Mouse (Mus musculus) embryonic facial prominence, embryonic 12.5 days (tissue): ENCODE data around the gene Kctd21. TPM values are rescaled to one million over a fixed set of nuclear protein-coding genes. Genes with fewer than 3 reads are reported as not detected.
A peak's percentile ranks its signal among the peaks of the same experiment; 100 is the strongest.

ENCODE experiments used
- ATAC-seq: fragments of 200-750 bp; cut with Nextera tagmentation; 2 replicates; pipeline ENCODE4 v1.8.0; 2017; ENCODE audit not compliant: insufficient number of reproducible peaks, insufficient read depth, low FRiP score, low TSS enrichment
- H3K27ac ChIP-seq: fragments of 300-500 bp; sonication (generic); 2 replicates; pipeline ENCODE4 v1.5.1; 2016; ENCODE audit warnings: mild to moderate bottlenecking
- H3K27me3 ChIP-seq: fragments of 300-500 bp; sonication (generic); 2 replicates; pipeline ENCODE4 v1.6.1; 2016; ENCODE audit warnings: mild to moderate bottlenecking, moderate library complexity
- H3K36me3 ChIP-seq: fragments of 300-500 bp; sonication (generic); 2 replicates; pipeline ENCODE4 v1.6.1; 2016; ENCODE audit warnings: mild to moderate bottlenecking
- H3K4me1 ChIP-seq: fragments of 300-500 bp; sonication (generic); 2 replicates; pipeline ENCODE4 v1.6.1; 2016
- H3K4me2 ChIP-seq: fragments of 300-500 bp; sonication (generic); replicated peaks from 2 replicates; pipeline ENCODE4 v1.6.1; 2016; ENCODE audit warnings: mild to moderate bottlenecking, moderate library complexity
- H3K4me3 ChIP-seq: fragments of 300-500 bp; sonication (generic); 2 replicates; pipeline ENCODE4 v1.5.1; 2016; ENCODE audit warnings: mild to moderate bottlenecking
- H3K9ac ChIP-seq: fragments of 300-500 bp; sonication (generic); 2 replicates; pipeline ENCODE4 v1.6.1; 2016; ENCODE audit warnings: mild to moderate bottlenecking, moderate library complexity
- H3K9me3 ChIP-seq: fragments of 300-500 bp; sonication (generic); 2 replicates; pipeline ENCODE4 v1.6.1; 2016; ENCODE audit warnings: mild to moderate bottlenecking, moderate library complexity
- WGBS: fragments of 180-500 bp; shearing (Covaris S2); methylation state at CpG from one replicate; pipeline ENCODE4 v1.1.7; 2016; 5-methylcytosine and 5-hydroxymethylcytosine counted together
- polyA plus RNA-seq: library from polyadenylated mRNA; unstranded; fragments of >200 nt; fragmentation: Nextera tagmentation; extraction: Ambion mirVana; gene quantifications from 2 replicates; pipeline ENCODE4 v1.2.1, GENCODE M21; 2016

Kctd21 gene
- polyA plus RNA-seq, 1 experiment from 2014 or later, result 4.0 TPM

DNA sequence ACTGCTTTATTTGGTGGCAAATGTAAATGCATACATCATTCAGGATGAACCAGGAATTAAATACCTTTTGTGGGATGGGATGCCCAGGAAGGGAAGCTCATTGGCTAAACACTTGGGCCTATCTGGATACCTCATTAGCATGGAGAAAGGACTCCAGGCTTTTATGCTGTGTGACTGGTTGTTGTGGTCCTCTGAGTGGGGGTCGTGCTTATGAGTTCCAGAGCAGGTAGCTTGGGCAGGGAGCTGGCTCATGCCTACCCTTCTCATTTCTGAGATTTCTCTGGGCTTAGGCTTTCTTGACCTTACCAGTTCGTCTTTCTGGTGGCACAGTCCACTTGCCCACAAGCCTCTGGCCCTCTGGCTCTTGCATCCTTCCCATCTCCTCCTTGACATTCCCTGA is 62.2 kb downstream of the Kctd21 start:
- 0 out of 2 replicates have a peak overlapping the region, but pooled peaks have one; percentile 16 for H3K9ac ChIP-seq
- no peaks in the 10 kb centered on the region for H3K27me3 ChIP-seq
- no peak overlapping the region for H3K4me2 ChIP-seq
- H3K9me3 ChIP-seq, result no peaks in the 10 kb centered on the region
- 94% methylated on average over 2 of the region's 2 CpGs for WGBS
- H3K4me1 ChIP-seq, result no peaks in the 10 kb centered on the region
- no peak overlapping the region for H3K27ac ChIP-seq
- peaks cover 32% of the 10 kb centered on the region for H3K36me3 ChIP-seq
- ATAC-seq, result no peak
- no peak overlapping the region for H3K4me3 ChIP-seq

DNA sequence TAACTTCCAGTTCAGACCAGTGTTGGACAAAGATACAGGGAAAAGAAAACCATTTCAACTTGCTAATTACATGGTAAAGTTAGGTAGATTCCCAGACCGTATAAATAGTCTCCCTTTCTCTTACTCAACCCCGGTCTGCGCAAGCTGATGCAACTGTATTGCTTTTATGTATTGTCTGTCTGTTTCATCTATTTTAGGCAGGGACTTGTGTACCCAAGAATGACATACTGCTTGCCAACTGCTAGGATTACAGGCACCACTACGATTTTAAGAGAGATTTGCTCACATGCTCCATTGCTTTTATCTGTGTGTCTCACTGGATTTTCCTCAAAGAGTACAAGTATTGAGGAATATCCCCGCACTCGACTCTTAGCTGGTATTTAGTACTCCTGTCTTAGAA is 66.8 kb downstream of the Kctd21 start:
- ATAC-seq, result no peak
- no peak overlapping the region for H3K4me3 ChIP-seq
- no peak overlapping the region for H3K27ac ChIP-seq
- 92% methylated on average over 6 of the region's 6 CpGs for WGBS
- no peaks in the 10 kb centered on the region for H3K27me3 ChIP-seq
- no peak overlapping the region for H3K4me2 ChIP-seq
- H3K4me1 ChIP-seq, result peaks cover 11% of the 10 kb centered on the region
- no peaks in the 10 kb centered on the region; the same call in 1 of the 2 replicates for H3K36me3 ChIP-seq
- peaks cover 4% of the 10 kb centered on the region; the same call in 1 of the 2 replicates for H3K9me3 ChIP-seq
- no peak overlapping the region for H3K9ac ChIP-seq

Other genes starting within 250 kb of the Kctd21 start
- gene Usp35, start 307 bp upstream of the Kctd21 start, polyA plus RNA-seq, result 3.0 and 4.6 TPM in 2 replicates
- 36.9 and 40.6 TPM in 2 replicates for gene Alg8, start 39.3 kb downstream of the Kctd21 start, polyA plus RNA-seq
- gene Ndufc2, start 67.7 kb downstream of the Kctd21 start, polyA plus RNA-seq, result 350 and 352 TPM in 2 replicates
- gene Thrsp, start 85.4 kb downstream of the Kctd21 start, polyA plus RNA-seq, result 0.28 and 0.49 TPM in 2 replicates
- 1.9 and 2.2 TPM in 2 replicates for gene Kctd14, start 119.0 kb downstream of the Kctd21 start, polyA plus RNA-seq
- 58.3 and 63.5 TPM in 2 replicates for gene Ints4, start 148.6 kb downstream of the Kctd21 start, polyA plus RNA-seq
- 54.7 and 59.5 TPM in 2 replicates for gene Aamdc, start 247.2 kb downstream of the Kctd21 start, polyA plus RNA-seq
- 33.4 and 34.2 TPM in 2 replicates for gene Rsf1, start 247.6 kb downstream of the Kctd21 start, polyA plus RNA-seq